Mouse (Mus musculus): ENCODE results near the gene Eif3j1. TPM values are rescaled to one million over a fixed set of nuclear protein-coding genes. Genes with fewer than 3 reads are reported as not detected.
"Not testable (repeated sequence)": the region's sequence is repeated elsewhere in the genome, so short reads cannot be mapped to it uniquely, and the experiment has no call there.

The Eif3j1 gene
- 10.7 and 11.8 TPM in 2 replicates for polyA plus RNA-seq (2015; fragmentation: Nextera tagmentation; extraction: Ambion mirVana)

DNA sequence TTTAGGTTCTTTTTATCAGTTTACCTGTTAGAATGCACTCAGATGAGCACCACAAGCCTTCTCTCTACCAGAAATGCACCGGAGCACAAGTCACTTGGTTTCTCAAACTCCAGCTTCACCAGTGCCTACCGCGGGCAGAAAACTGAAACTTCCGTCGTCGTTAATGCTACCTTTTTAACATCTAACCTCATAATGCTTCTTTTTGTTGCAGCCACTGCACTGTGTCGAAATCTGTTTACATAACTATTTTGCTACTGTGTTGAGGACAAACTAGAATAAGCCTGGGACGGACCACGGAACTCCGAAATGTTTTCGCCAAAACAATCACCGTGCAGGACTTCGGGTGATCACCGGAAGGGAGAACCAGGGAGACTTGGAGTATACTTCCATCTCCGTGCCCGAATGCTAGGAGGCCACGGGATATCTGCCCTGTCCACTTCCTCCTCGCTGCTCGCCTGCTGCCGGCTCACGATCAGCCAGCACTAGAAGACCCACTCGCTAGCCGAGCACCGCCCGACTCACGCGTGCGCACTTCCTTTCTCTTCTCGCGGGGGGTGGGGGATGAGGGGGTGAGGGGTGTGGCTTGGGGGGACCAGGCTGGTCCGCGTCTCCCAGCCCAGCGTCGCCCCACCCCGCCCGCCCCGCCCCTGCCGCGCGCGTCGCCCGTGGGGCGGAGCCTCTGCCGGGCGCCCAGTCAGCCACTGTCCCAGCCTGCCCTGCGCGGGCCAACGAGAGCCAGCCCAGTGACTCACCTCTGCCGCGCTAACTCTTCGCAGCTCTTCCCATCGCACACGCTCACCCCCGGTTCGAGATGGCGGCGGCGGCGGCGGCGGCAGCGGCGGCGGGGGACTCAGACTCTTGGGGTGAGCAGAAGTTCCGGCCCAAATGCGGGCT, at the start of gene Eif3j1:
Gene Eif3j1 (plus strand): TSS at position 685 of the 894 bp plus-strand sequence.
- peak within 1 kb of the TSS; percentile 81 for H3K4me2 ChIP-seq
- no peaks in the 10 kb centered on the region for H3K9me3 ChIP-seq
- H3K9ac ChIP-seq = peak within 1 kb of the TSS; percentile 95
- peak within 1 kb of the TSS; percentile 98 for H3K4me3 ChIP-seq
- peaks cover 3% of the 10 kb centered on the region; the same call in 1 of the 2 replicates for H3K36me3 ChIP-seq
- peak within 1 kb of the TSS; percentile 88 for H3K27ac ChIP-seq (replicated peaks)
- WGBS = under 1% methylated on average over 64 of the region's 67 CpGs
- peaks cover 19% of the 10 kb centered on the region for H3K4me1 ChIP-seq (replicated peaks)
- ATAC-seq (ENCODE audit: low FRiP score, low read depth) = peak; percentile 100
- no peaks in the 10 kb centered on the region for H3K27me3 ChIP-seq

DNA sequence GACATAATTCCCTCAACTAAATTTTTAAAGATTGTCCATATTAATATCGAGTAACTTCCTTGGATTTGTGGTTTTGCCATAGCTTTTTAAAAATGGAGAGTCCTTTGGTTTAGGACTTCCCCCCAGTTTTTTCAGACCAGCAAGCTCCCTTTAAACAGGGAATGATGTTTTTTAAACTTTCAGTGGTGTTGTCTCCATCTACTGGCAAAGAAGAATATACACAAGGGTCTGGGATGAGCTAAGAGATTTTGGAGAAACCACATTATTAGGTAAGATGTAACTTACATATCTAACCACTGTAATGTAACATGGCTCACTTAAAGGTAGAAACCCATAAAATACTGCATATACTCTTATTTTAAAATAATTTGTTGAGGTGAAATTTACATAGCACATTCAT, 32.6 kb upstream of the Eif3j1 start:
- no peak overlapping the region for H3K4me2 ChIP-seq
- no peak overlapping the region for H3K9ac ChIP-seq
- H3K4me1 ChIP-seq (replicated peaks) = no peaks in the 10 kb centered on the region
- no peak overlapping the region for H3K4me3 ChIP-seq
- no peak for ATAC-seq (ENCODE audit: low FRiP score, low read depth)
- peaks cover 23% of the 10 kb centered on the region for H3K36me3 ChIP-seq
- no peak overlapping the region for H3K27ac ChIP-seq (replicated peaks)
- no peaks in the 10 kb centered on the region for H3K9me3 ChIP-seq
- no peaks in the 10 kb centered on the region for H3K27me3 ChIP-seq
- WGBS = 97% methylated on average over 1 of the region's 1 CpGs

DNA sequence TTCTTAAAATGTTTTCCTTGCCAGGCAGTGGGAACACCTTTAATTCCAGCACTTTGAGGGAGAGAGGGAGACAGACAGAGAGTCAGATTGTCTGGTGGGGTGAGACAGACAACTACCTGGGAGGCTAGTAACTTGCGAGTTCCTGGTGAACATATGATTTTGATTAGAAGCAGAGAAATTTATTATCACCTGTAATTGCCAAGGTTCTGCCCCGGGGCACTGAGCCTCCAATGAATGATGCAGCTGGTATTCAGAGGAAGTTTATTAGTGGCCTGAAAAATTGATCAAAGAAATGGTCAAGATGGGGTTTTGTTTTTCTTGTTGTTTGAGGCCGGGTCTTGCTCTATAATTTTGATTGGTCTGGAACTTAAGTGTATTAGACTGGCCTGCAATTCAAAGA, 19.5 kb upstream of the Eif3j1 start:
- Histone ChIP-seq H3K4me1 (replicated peaks) (no peaks in the 10 kb centered on the region), H3K9me3 (no peaks in the 10 kb centered on the region), H3K36me3 (peaks cover 15% of the 10 kb centered on the region), H3K4me3 (no peak overlapping the region), H3K27ac (replicated peaks) (no peak overlapping the region), H3K9ac (no peak overlapping the region), H3K4me2 (no peak overlapping the region), H3K27me3 (no peaks in the 10 kb centered on the region)
- 96% methylated on average over 3 of the region's 3 CpGs for WGBS
- ATAC-seq (ENCODE audit: low FRiP score, low read depth) = no peak

DNA sequence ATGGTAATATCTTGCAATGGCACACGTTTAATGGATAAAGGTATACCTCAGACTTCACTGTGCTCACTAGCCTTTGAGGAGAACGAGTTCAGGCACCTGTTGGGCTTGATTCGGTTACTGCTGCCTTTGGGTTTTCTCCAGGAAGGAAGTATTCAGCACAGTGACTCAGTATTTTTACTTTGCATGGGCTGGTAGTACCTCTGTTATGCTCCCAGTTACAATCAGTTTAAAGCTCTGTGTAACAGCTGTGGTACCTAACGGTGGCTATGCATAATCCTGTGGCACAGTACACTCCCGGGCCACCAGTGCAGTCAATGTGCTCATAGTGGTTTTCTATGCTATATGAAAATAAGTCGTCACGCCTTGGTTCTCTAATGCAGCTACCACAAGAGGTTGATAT, 16.9 kb upstream of the Eif3j1 start:
- WGBS = 91% methylated on average over 7 of the region's 7 CpGs

DNA sequence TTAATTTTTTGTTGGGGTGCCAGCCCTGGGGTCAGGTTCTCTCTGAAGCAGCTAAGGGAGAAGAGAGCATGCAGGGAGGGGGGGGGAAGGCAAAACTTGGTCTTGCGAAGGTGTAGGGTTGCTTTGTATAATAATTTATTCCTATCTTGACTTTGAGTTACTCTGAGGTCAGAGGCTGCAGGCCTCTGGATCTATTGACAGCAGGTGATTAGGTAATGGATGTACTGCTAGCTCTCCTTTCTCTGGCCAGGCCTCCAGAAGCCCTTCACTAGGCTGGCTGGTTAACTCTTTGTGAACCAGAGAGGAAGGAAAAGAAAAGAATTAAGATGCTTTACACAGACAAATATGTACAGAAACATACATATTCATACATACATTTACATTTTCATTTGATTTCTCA, 9.6 kb upstream of the Eif3j1 start:
- no peak overlapping the region for H3K27ac ChIP-seq (replicated peaks)
- ATAC-seq (ENCODE audit: low FRiP score, low read depth) = no peak
- no peak overlapping the region for H3K9ac ChIP-seq
- 0 out of 2 replicates have a peak, but pooled peaks cover 4% of the 10 kb centered on the region for H3K36me3 ChIP-seq
- H3K4me2 ChIP-seq = no peak overlapping the region
- 81% methylated on average over 1 of the region's 1 CpGs for WGBS
- H3K9me3 ChIP-seq = no peaks in the 10 kb centered on the region
- H3K4me3 ChIP-seq = no peak overlapping the region
- no peaks in the 10 kb centered on the region for H3K27me3 ChIP-seq
- H3K4me1 ChIP-seq (replicated peaks) = no peaks in the 10 kb centered on the region

More for the DNA sequence above, 16.9 kb upstream of the Eif3j1 start:
- no peak overlapping the region for H3K4me2 ChIP-seq
- ATAC-seq (ENCODE audit: low FRiP score, low read depth) = no peak
- H3K9ac ChIP-seq = no peak overlapping the region
- no peaks in the 10 kb centered on the region for H3K9me3 ChIP-seq
- H3K4me3 ChIP-seq = no peak overlapping the region
- no peaks in the 10 kb centered on the region for H3K4me1 ChIP-seq (replicated peaks)
- no peaks in the 10 kb centered on the region for H3K27me3 ChIP-seq
- no peak overlapping the region for H3K27ac ChIP-seq (replicated peaks)
- H3K36me3 ChIP-seq = peaks cover 18% of the 10 kb centered on the region

DNA sequence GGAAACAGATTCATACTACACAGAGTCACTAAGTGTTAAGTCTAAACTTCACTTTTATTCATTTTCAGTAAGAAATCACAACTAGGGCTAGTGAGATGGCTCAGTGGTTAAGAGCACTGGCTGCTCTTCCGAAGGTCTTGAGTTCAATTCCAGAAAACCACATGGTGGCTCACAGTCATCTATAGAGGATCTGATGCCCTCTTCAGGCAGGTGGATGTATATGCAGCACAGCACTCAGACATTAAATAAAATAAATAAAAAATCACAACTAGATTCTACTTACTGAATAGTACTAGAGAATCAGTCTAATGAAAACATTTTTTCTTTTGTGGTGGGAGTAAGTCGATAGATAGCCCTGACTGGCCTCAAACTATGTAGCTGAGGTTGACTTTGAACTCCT, 6.1 kb upstream of the Eif3j1 start:
- ATAC-seq (ENCODE audit: low FRiP score, low read depth) = no peak
- Histone ChIP-seq H3K27ac (replicated peaks) (no peak overlapping the region), H3K4me2 (no peak overlapping the region), H3K4me1 (replicated peaks) (no peaks in the 10 kb centered on the region), H3K27me3 (no peaks in the 10 kb centered on the region), H3K9me3 (no peaks in the 10 kb centered on the region), H3K4me3 (no peak overlapping the region), H3K36me3 (no peaks in the 10 kb centered on the region), H3K9ac (no peak overlapping the region)
- WGBS = 86% methylated on average over 2 of the region's 2 CpGs

DNA sequence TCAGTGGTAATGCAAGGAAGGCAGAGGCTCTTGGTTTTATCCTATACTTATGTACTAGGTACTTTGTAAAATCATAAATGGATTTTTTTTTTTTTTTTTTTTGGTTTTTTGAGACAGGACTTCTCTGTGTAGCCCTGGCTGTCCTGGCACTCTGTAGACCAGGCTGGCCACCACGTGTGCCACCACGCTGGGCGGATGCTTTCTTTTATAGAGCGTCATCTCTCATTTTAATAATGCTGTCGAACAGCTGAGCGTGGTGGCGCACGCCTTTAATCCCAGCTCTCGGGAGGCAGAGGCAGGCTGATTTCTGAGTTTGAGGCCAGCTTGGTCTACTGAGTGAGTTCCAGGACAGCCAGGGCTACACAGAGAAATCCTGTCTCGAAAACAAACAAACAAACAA, 1.3 kb upstream of the Eif3j1 start:
- H3K4me1 ChIP-seq (replicated peaks) = peaks cover 19% of the 10 kb centered on the region
- ATAC-seq (ENCODE audit: low FRiP score, low read depth); H3K9me3 ChIP-seq; H3K9ac ChIP-seq; H3K27ac ChIP-seq (replicated peaks); H3K36me3 ChIP-seq; H3K27me3 ChIP-seq; H3K4me3 ChIP-seq; H3K4me2 ChIP-seq: not testable (repeated sequence)
- 93% methylated on average over 10 of the region's 10 CpGs for WGBS

DNA sequence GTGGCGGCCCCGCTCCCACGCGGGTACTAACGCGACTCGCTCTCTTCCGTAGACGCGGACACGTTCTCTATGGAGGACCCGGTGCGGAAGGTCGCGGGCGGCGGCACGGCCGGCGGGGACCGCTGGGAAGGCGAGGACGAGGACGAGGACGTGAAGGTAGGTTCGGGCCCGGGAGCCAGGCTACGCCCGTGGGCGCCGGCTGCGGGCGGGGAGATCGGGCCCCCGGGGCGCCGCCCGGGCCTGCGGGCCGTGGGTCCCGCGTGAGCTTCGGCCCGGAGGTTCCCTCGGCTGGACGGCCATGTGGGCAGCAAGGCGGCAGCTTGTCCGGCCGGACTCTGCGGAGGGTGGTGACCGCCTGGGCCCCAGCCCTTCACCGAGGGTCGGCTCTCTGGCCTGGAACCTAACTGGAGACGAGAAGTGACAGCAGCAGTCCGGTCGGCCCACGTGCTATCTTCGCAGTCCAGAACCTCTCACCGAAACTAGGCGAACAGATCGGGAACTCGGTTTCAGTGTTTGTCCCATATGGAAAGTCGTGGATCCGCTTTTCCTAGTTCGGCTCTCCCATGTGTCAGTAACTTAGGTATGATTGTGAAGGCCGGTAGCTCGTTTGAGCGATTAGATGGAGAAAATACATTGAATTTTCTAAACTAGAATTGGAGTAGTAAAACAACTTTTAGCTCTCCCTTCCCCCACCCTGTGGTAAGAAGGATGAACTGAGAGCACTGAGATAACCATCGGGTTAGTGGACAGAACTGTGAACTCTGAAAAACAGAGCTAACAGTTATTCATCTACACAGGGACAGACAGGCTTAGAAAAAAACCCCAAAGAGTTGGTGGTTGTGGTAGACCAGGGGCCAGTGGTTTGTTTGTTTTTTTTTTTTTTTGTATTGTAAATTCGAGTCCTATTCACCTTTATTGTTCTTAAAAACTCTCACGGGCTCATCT, 682 bp downstream of the Eif3j1 start:
- peak; percentile 75 for ATAC-seq (ENCODE audit: low FRiP score, low read depth)
- Histone ChIP-seq H3K4me1 (replicated peaks) (peaks cover 19% of the 10 kb centered on the region), H3K4me2 (peak overlapping the region; percentile 81), H3K9me3 (no peaks in the 10 kb centered on the region), H3K27ac (replicated peaks) (peak overlapping the region; percentile 88), H3K27me3 (no peaks in the 10 kb centered on the region), H3K4me3 (peak overlapping the region; percentile 98), H3K36me3 (peaks cover 3% of the 10 kb centered on the region; the same call in 1 of the 2 replicates), H3K9ac (peak overlapping the region; percentile 95)
- WGBS = 1% methylated on average over 65 of the region's 71 CpGs

DNA sequence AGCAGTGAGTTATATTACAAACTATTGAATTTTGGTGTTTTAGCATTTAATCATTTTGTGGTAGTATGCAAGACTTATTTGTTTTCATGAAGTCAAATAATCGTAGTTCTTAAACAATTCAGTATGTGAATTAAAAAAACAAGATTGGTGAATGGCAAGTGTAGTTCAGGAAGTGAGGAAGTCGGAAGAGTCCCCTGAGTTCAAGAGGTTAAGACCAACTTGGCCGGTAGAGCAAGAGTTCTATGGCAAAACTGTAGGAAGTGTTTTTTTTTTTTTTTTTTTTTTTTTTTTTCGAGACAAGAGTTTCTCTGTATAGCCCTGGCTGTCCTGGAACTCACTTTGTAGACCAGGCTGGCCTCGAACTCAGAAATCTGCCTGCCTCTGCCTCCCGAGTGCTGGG, 3.6 kb downstream of the Eif3j1 start:
- Histone ChIP-seq H3K4me3 (no peak overlapping the region), H3K36me3 (peaks cover 6% of the 10 kb centered on the region; the same call in 1 of the 2 replicates), H3K9ac (no peak overlapping the region), H3K4me1 (replicated peaks) (peaks cover 19% of the 10 kb centered on the region), H3K27me3 (no peaks in the 10 kb centered on the region), H3K4me2 (no peak overlapping the region), H3K9me3 (no peaks in the 10 kb centered on the region), H3K27ac (replicated peaks) (no peak overlapping the region)
- no peak for ATAC-seq (ENCODE audit: low FRiP score, low read depth)
- 88% methylated on average over 5 of the region's 6 CpGs for WGBS

DNA sequence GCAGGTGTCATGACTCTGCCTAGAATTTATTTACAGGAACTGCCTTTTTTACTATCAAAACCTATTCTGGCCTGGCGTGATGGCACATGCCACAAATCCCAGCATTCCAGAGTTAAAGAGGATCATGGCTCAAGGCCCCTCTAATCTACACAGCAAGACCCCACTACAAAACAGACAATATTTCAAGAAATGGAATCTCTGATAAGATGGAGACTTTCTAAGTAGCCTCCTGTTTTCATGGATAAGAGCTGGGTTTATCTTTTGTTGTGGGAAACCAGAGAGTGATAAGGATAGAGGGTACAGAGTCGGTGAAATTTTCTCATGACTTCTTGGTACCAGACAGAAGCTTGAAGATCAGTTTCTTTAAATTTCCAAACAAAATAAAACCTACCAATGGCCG, 7.7 kb downstream of the Eif3j1 start:
- Histone ChIP-seq H3K9ac (no peak overlapping the region), H3K27ac (replicated peaks) (no peak overlapping the region), H3K36me3 (peaks cover 19% of the 10 kb centered on the region), H3K4me2 (no peak overlapping the region), H3K4me1 (replicated peaks) (no peaks in the 10 kb centered on the region), H3K27me3 (no peaks in the 10 kb centered on the region), H3K9me3 (no peaks in the 10 kb centered on the region), H3K4me3 (no peak overlapping the region)
- no peak for ATAC-seq (ENCODE audit: low FRiP score, low read depth)
- 94% methylated on average over 3 of the region's 3 CpGs for WGBS

DNA sequence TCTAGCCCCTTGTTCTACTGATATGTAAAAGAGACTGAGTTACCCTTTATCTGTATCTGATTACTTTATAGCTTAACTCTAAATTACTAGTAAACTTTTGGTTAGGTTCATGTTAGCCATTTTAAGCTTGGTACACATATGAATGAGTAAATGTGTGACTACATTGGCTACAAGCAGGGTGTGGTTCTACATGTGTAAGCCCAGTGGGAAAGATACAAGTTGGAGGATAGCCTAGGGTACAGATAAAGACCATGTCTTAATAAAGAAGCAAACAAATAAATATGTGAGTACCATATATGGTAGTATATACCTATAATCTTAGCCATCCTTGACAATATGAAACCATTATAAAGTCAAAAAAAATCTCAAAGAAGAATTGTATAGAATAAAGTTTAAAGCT, 15.6 kb downstream of the Eif3j1 start:
- H3K4me2 ChIP-seq = no peak overlapping the region
- H3K9ac ChIP-seq = no peak overlapping the region
- peaks cover 32% of the 10 kb centered on the region for H3K36me3 ChIP-seq
- no peaks in the 10 kb centered on the region for H3K27me3 ChIP-seq
- ATAC-seq (ENCODE audit: low FRiP score, low read depth) = no peak
- H3K4me3 ChIP-seq = no peak overlapping the region
- H3K9me3 ChIP-seq = no peaks in the 10 kb centered on the region
- H3K4me1 ChIP-seq (replicated peaks) = no peaks in the 10 kb centered on the region
- no peak overlapping the region for H3K27ac ChIP-seq (replicated peaks)
